10 mouse cellular contexts compared by ENCODE assay signal in genomic region chr8:47553613-47554012, GRCm38 (mm10). TPM values are rescaled to one million over a fixed set of nuclear protein-coding genes. Genes with fewer than 3 reads are reported as not detected.
DNase-seq lines count a peak whose midpoint lies in the region; ATAC-seq and TF ChIP-seq lines count a peak whose summit lies in the region.
"Had no signal": no experiment of that assay in that cellular context is flagged by ENCODE, and none has a peak within 500 bp of the region (broad histone marks: within the 10 kb centered on the region; RNA-seq: fewer than 3 reads in every experiment).

No protein-coding gene starts in this region.

- no peak for TF ChIP-seq POLR2A in liver, adult 2 months (IDR thresholded peaks at IDR 0.05; ENCODE audit: extremely low read depth, insufficient read depth, low read length)
- TF ChIP-seq POLR2A in brain, embryonic 14.5 days (IDR thresholded peaks at IDR 0.05; ENCODE audit: borderline replicate concordance, extremely low read depth, insufficient read depth, insufficient read length, poor library complexity, severe bottlenecking): no peak

- peak; percentile 16 for DNase-seq in embryo, embryonic 11 days
- no peak for DNase-seq in embryo, embryonic 10.5 days (ENCODE audit: low spot score)
- peak; percentile 36 for DNase-seq in liver, adult 2 months (ENCODE audit: extremely low read depth, low read depth, low spot score)
- DNase-seq in liver, embryonic 11.5 days (ENCODE audit: low spot score): no peak
- DNase-seq in brain, embryonic 14.5 days (ENCODE audit: low read depth): peak; percentile 15
- peak; percentile 22 for DNase-seq in retina, postnatal 1 day
- DNase-seq in Muller cell, postnatal 12 days (ENCODE audit: inconsistent ontology term): no peak
- no peak for DNase-seq in urinary bladder, postnatal 36 days (ENCODE audit: low spot score in 2 of 2)
- DNase-seq: gastrocnemius, postnatal 36 days had no signal

- H3K36me3 ChIP-seq in liver, adult 2 months (ENCODE audit: control insufficient read depth, insufficient read depth, low read length): peaks cover 20% of the 10 kb centered on the region
- peaks cover 21% of the 10 kb centered on the region for H3K36me3 ChIP-seq in liver, embryonic 11.5 days (ENCODE audit: control insufficient read depth, insufficient read depth, low read length)

- H3K27ac ChIP-seq in liver, adult 2 months (replicated peaks; ENCODE audit: insufficient read depth, low read depth, low read length): no peak overlapping the region
- H3K27ac ChIP-seq in liver, embryonic 11.5 days (ENCODE audit: low read depth, low read length): no peak overlapping the region

- H3K4me2 ChIP-seq in liver, embryonic 11.5 days: no peak overlapping the region

- H3K4me3 ChIP-seq in liver, adult 2 months (ENCODE audit: insufficient read depth, low read depth, low read length): no peak overlapping the region
- H3K4me3 ChIP-seq in liver, embryonic 11.5 days (ENCODE audit: low read depth, low read length): no peak overlapping the region

- H3K79me2 ChIP-seq in liver, adult 2 months (ENCODE audit: control insufficient read depth, insufficient read depth, low read length): no peaks in the 10 kb centered on the region

- H3K4me1 ChIP-seq in liver, adult 2 months (ENCODE audit: control insufficient read depth, insufficient read depth, low read length): peaks cover 2% of the 10 kb centered on the region; the same call in 1 of the 2 replicates
- H3K4me1 ChIP-seq in liver, embryonic 11.5 days (replicated peaks; ENCODE audit: control insufficient read depth, insufficient read depth, low read length): no peaks in the 10 kb centered on the region

- no peaks in the 10 kb centered on the region for H3K9me3 ChIP-seq in liver, embryonic 11.5 days (ENCODE audit: control insufficient read depth, low read length)
- H3K9me3 ChIP-seq: G1E had no signal

- ATAC-seq in liver, embryonic 11.5 days (replicated peaks; ENCODE audit: low FRiP score): no peak

- 86% methylated on average over 6 of the region's 6 CpGs for WGBS in liver, adult 2 months
- WGBS in liver, embryonic 11.5 days: 79% methylated on average over 6 of the region's 6 CpGs

- no peak overlapping the region for H3K9ac ChIP-seq in liver, adult 2 months (ENCODE audit: low read depth, low read length)
- no peak overlapping the region for H3K9ac ChIP-seq in liver, embryonic 11.5 days (ENCODE audit: low read depth, low read length)

- H3K27me3 ChIP-seq in liver, adult 2 months (ENCODE audit: control insufficient read depth, insufficient read depth, low read length): no peaks in the 10 kb centered on the region
- H3K27me3 ChIP-seq in liver, embryonic 11.5 days (replicated peaks; ENCODE audit: control insufficient read depth, insufficient read depth, low read length): no peaks in the 10 kb centered on the region

- peak; percentile 17; the same call in 1 of the 2 replicates for TF ChIP-seq CTCF in liver, adult 2 months (IDR thresholded peaks at IDR 0.05; ENCODE audit: low read depth, low read length)
- TF ChIP-seq CTCF in brain, embryonic 14.5 days (IDR thresholded peaks at IDR 0.05; ENCODE audit: borderline replicate concordance, extremely low read depth, insufficient read depth, insufficient read length): peak; percentile 38; the same call in 1 of the 2 replicates

RNA-seq across cellular contexts. Expression of gene Rwdd4a, which starts 20.1 kb away (rescaled TPM):
- total RNA-seq in liver, adult 2 months (2014; rRNA removed): 9.6 and 10.7 TPM in 2 replicates
- 12.3 and 13.0 TPM in 2 replicates for polyA plus RNA-seq in liver, adult 2 months (2012; rRNA removed)
- polyA plus RNA-seq in liver, embryonic 11.5 days (2014; fragmentation: Nextera tagmentation; extraction: Ambion mirVana): 47.7 and 52.6 TPM in 2 replicates
- polyA plus RNA-seq in brain, embryonic 14.5 days (2012; rRNA removed): 26.7 and 27.0 TPM in 2 replicates

RNA-seq across cellular contexts. Expression of gene Trappc11, which starts 20.3 kb away (rescaled TPM):
- total RNA-seq in liver, adult 2 months (2014; rRNA removed): 25.0 and 25.6 TPM in 2 replicates
- polyA plus RNA-seq in liver, adult 2 months (2012; rRNA removed): 12.2 and 12.6 TPM in 2 replicates
- 27.8 and 35.0 TPM in 2 replicates for polyA plus RNA-seq in liver, embryonic 11.5 days (2014; fragmentation: Nextera tagmentation; extraction: Ambion mirVana)
- polyA plus RNA-seq in brain, embryonic 14.5 days (2012; rRNA removed): 42.5 and 44.5 TPM in 2 replicates

Comparison
In these comparisons a context has a peak if more than half of its experiments do, and no peak if none do; other contexts are left out.
1. DNase-seq: peak in embryo, embryonic 11 days (single experiment), liver, adult 2 months (single experiment), brain, embryonic 14.5 days (single experiment) and retina, postnatal 1 day (single experiment); none in embryo, embryonic 10.5 days (single experiment), liver, embryonic 11.5 days (single experiment), Muller cell, postnatal 12 days (single experiment) and urinary bladder, postnatal 36 days (0 of 2).